In the genomic region with DNA sequence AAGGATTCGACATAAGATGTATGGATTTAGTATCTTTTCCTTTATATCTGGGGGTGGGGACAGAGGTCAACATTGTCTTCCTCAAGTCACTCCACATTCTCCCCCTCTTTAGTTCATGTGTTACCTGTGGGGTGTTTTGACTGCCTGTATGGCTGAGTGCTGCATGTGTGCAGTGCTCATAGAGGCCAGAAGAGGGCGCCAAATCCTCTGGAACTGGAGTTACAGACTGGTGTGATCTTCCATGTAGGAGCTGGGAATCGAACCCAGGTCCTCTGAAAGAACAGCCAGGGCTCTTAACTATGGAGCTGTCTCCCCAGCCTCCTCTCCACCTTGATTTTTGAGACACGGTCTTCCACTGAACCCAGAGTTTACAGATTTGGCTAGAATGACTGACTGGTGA, we compare ENCODE assay signal across 12 mouse cellular contexts. TPM values are rescaled to one million over a fixed set of nuclear protein-coding genes. Genes with fewer than 3 reads are reported as not detected.
DNase-seq lines count a peak whose midpoint lies in the region; ATAC-seq and TF ChIP-seq lines count a peak whose summit lies in the region.
"Had no signal": no experiment of that assay in that cellular context is flagged by ENCODE, and none has a peak within 500 bp of the region (broad histone marks: within the 10 kb centered on the region; RNA-seq: fewer than 3 reads in every experiment).

No protein-coding gene starts in this region.

- TF ChIP-seq POLR2A in ES-Bruce4 (IDR thresholded peaks at IDR 0.05; ENCODE audit: insufficient read depth, low read length) = no peak

- H3K27ac ChIP-seq in forebrain, postnatal 0 days (ENCODE audit: low read depth, low read length) = no peak overlapping the region
- H3K27ac ChIP-seq in forebrain, embryonic 13.5 days = no peak overlapping the region
- H3K27ac ChIP-seq in lung, embryonic 14.5 days (ENCODE audit: low read depth) = no peak overlapping the region
- no peak overlapping the region for H3K27ac ChIP-seq in ES-Bruce4 (ENCODE audit: insufficient read depth, low read length)
- H3K27ac ChIP-seq: hindbrain, embryonic 12.5 days; limb, embryonic 13.5 days had no signal

- no peaks in the 10 kb centered on the region for H3K36me3 ChIP-seq in forebrain, postnatal 0 days (ENCODE audit: insufficient read depth)
- H3K36me3 ChIP-seq in forebrain, embryonic 13.5 days (ENCODE audit: poor library complexity, severe bottlenecking) = no peaks in the 10 kb centered on the region
- H3K36me3 ChIP-seq in lung, embryonic 14.5 days (ENCODE audit: insufficient read depth) = no peaks in the 10 kb centered on the region
- peaks cover 27% of the 10 kb centered on the region for H3K36me3 ChIP-seq in ES-Bruce4 (ENCODE audit: control insufficient read depth, insufficient read depth, low read length, poor library complexity, severe bottlenecking)
- H3K36me3 ChIP-seq: hindbrain, embryonic 12.5 days; limb, embryonic 13.5 days had no signal

- no peak overlapping the region for H3K9ac ChIP-seq in forebrain, postnatal 0 days
- H3K9ac ChIP-seq in forebrain, embryonic 13.5 days = no peak overlapping the region
- no peak overlapping the region for H3K9ac ChIP-seq in lung, embryonic 14.5 days
- H3K9ac ChIP-seq in ES-Bruce4 (ENCODE audit: low read depth, poor library complexity, severe bottlenecking) = no peak overlapping the region
- H3K9ac ChIP-seq: hindbrain, embryonic 12.5 days; limb, embryonic 13.5 days had no signal

- no peak for ATAC-seq in forebrain, postnatal 0 days
- no peak for ATAC-seq in forebrain, embryonic 13.5 days
- no peak for ATAC-seq in lung, embryonic 14.5 days (ENCODE audit: insufficient read depth)

- DNase-seq in forebrain, postnatal 0 days = no peak
- DNase-seq in lung, embryonic 14.5 days = peak; percentile 29
- DNase-seq in lung, postnatal 14 days = no peak
- peak; percentile 48 for DNase-seq in kidney, postnatal 4 days
- DNase-seq in adipocyte (ENCODE audit: low spot score) = no peak
- no peak for DNase-seq in right cerebral cortex, postnatal 4 days
- DNase-seq: heart, adult 11 months had no signal

- H3K9me3 ChIP-seq in forebrain, postnatal 0 days (ENCODE audit: low read length) = no peaks in the 10 kb centered on the region
- peaks cover 4% of the 10 kb centered on the region for H3K9me3 ChIP-seq in forebrain, embryonic 13.5 days (replicated peaks)
- H3K9me3 ChIP-seq in lung, embryonic 14.5 days (ENCODE audit: low read depth, low read length) = no peaks in the 10 kb centered on the region
- H3K9me3 ChIP-seq in ES-Bruce4 (replicated peaks; ENCODE audit: control insufficient read depth, insufficient read depth, low read length, poor library complexity, severe bottlenecking) = no peaks in the 10 kb centered on the region
- H3K9me3 ChIP-seq: hindbrain, embryonic 12.5 days; limb, embryonic 13.5 days had no signal

- 0 out of 2 replicates have a peak, but pooled peaks cover 7% of the 10 kb centered on the region for H3K27me3 ChIP-seq in forebrain, postnatal 0 days (ENCODE audit: insufficient read depth, low read length)
- H3K27me3 ChIP-seq in forebrain, embryonic 13.5 days = peaks cover 47% of the 10 kb centered on the region
- peaks cover 28% of the 10 kb centered on the region for H3K27me3 ChIP-seq in lung, embryonic 14.5 days (ENCODE audit: insufficient read depth, low read length)
- H3K27me3 ChIP-seq in ES-Bruce4 (ENCODE audit: control insufficient read depth, insufficient read depth, low read length, poor library complexity, severe bottlenecking) = no peaks in the 10 kb centered on the region

- no peak overlapping the region for H3K4me2 ChIP-seq in forebrain, postnatal 0 days (ENCODE audit: low read depth)
- no peak overlapping the region for H3K4me2 ChIP-seq in forebrain, embryonic 13.5 days
- no peak overlapping the region for H3K4me2 ChIP-seq in lung, embryonic 14.5 days
- H3K4me2 ChIP-seq: hindbrain, embryonic 12.5 days; limb, embryonic 13.5 days; midbrain, embryonic 11.5 days had no signal

- peak; percentile 45 for TF ChIP-seq CTCF in forebrain, postnatal 0 days (IDR thresholded peaks at IDR 0.05; ENCODE audit: low read depth)
- TF ChIP-seq CTCF in lung, embryonic 14.5 days (IDR thresholded peaks at IDR 0.05; ENCODE audit: low read depth) = peak; percentile 62
- TF ChIP-seq CTCF in ES-Bruce4 (IDR thresholded peaks at IDR 0.05; ENCODE audit: low read depth, low read length) = peak; percentile 79

- no peak for TF ChIP-seq EP300 in ES-Bruce4 (IDR thresholded peaks at IDR 0.05; ENCODE audit: insufficient read depth, low read depth, low read length)

- H3K4me3 ChIP-seq in forebrain, postnatal 0 days (ENCODE audit: low read depth, low read length) = no peak overlapping the region
- no peak overlapping the region for H3K4me3 ChIP-seq in forebrain, embryonic 13.5 days
- H3K4me3 ChIP-seq in lung, embryonic 14.5 days (ENCODE audit: low read depth, low read length) = no peak overlapping the region
- no peak overlapping the region for H3K4me3 ChIP-seq in ES-Bruce4 (ENCODE audit: low read depth, low read length)
- H3K4me3 ChIP-seq: hindbrain, embryonic 12.5 days; limb, embryonic 13.5 days had no signal

- 0 out of 2 replicates have a peak, but pooled peaks cover 3% of the 10 kb centered on the region for H3K4me1 ChIP-seq in forebrain, postnatal 0 days (ENCODE audit: insufficient read depth)
- peaks cover 18% of the 10 kb centered on the region for H3K4me1 ChIP-seq in forebrain, embryonic 13.5 days
- H3K4me1 ChIP-seq in lung, embryonic 14.5 days (ENCODE audit: insufficient read depth) = 0 out of 2 replicates have a peak, but pooled peaks cover 5% of the 10 kb centered on the region
- peaks cover 1% of the 10 kb centered on the region for H3K4me1 ChIP-seq in ES-Bruce4 (ENCODE audit: control insufficient read depth, insufficient read depth, low read length)

- WGBS in forebrain, postnatal 0 days = 67% methylated on average over 4 of the region's 4 CpGs
- 71% methylated on average over 4 of the region's 4 CpGs for WGBS in forebrain, embryonic 13.5 days
- WGBS in lung, embryonic 14.5 days = 67% methylated on average over 4 of the region's 4 CpGs

RNA-seq across cellular contexts. Expression of a gene that starts 3.9 kb away (rescaled TPM):
- 16.2 and 18.0 TPM in 2 replicates for total RNA-seq in forebrain, postnatal 0 days (2014; rRNA removed)
- polyA plus RNA-seq in forebrain, postnatal 0 days (2015; fragmentation: Nextera tagmentation; extraction: Ambion mirVana) = 11.8 and 17.9 TPM in 2 replicates
- 5.6 and 5.9 TPM in 2 replicates for polyA plus RNA-seq in forebrain, embryonic 13.5 days (2015; fragmentation: Nextera tagmentation; extraction: Ambion mirVana)
- 9.1 and 9.5 TPM in 2 replicates for polyA plus RNA-seq in lung, embryonic 14.5 days (2014; fragmentation: Nextera tagmentation; extraction: Ambion mirVana)
- 168 and 176 TPM in 2 replicates for polyA plus RNA-seq in ES-Bruce4 (2011; ENCODE audit: insufficient read depth, insufficient read length, low read depth, missing spikeins)

Comparison
In these comparisons a context has a peak if more than half of its experiments do, and no peak if none do; other contexts are left out.
1. DNase-seq: peak in lung, embryonic 14.5 days (single experiment) and kidney, postnatal 4 days (2 of 2); none in forebrain, postnatal 0 days (single experiment), lung, postnatal 14 days (single experiment), adipocyte (single experiment) and right cerebral cortex, postnatal 4 days (single experiment).
2. Peak in every context shown above with its lines, with median percentiles within 50 percentile points of each other: CTCF ChIP-seq.